Mouse (Mus musculus) natural killer cell, adult 2 months (primary cell): ENCODE data around the gene Usp31.

Source experiments
- DNase-seq, 2 experiments: peaks; one replicate each; pipeline ENCODE4 v3.0.0; 2022; ENCODE audit warnings: low spot score in 2 of 2

The Usp31 gene

DNA sequence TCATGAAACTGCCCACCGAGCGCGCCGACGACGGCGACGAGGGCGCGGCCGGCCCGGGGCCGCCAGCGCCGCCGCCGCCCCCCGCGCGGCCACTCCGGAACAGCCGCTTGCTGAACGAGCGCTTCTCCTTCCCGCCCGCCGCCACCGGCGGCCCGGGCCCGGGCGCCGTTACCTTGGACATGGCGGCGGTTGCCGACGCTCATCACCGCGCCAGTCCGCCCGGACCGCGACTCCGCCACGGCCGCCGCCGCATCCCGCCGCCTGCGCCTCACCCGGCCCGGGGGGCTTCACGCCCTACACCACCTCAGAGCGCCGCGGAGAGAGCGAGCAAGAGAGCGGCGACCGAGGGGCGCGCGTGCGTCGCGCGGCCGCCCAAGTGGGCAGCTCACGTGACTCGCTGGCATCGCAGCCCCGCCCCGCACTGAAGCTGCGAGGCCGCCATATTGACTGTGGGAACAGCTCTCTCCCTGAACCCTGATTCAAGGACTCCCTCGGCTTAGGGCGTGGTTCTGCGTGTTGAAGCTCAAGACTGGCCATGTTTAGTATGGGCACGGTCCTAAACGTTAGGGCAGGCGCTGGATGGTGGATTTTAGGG is at the start of gene Usp31:
TSS of gene Usp31 (minus strand) at position 181 of the 595 bp plus-strand sequence.
- peak; percentile 87 to 92 for DNase-seq

GRCm38 (mm10) chr7:121754748-121755147 is 47.7 kb upstream of the Usp31 start:
- DNase-seq = no peak

DNA sequence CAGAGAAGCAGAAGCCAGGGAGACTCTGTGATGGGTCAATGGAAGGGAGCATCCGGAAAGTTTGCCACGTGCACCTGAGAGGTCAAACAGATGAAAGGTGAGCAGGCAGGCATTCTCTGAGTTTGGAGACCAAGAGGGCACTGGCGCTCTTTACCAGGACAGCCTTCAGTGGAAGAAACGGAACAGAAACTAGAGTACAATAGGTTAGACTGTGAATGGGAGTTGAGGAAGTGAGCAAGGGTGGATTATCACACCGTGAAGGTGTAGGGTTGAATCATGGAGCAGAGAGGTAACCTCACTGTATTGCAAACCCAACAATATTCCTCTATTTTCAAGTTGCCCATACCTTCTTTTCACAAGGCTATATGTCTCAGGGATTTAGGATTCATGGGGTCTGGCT is 43.2 kb upstream of the Usp31 start:
- no peak for DNase-seq

DNA sequence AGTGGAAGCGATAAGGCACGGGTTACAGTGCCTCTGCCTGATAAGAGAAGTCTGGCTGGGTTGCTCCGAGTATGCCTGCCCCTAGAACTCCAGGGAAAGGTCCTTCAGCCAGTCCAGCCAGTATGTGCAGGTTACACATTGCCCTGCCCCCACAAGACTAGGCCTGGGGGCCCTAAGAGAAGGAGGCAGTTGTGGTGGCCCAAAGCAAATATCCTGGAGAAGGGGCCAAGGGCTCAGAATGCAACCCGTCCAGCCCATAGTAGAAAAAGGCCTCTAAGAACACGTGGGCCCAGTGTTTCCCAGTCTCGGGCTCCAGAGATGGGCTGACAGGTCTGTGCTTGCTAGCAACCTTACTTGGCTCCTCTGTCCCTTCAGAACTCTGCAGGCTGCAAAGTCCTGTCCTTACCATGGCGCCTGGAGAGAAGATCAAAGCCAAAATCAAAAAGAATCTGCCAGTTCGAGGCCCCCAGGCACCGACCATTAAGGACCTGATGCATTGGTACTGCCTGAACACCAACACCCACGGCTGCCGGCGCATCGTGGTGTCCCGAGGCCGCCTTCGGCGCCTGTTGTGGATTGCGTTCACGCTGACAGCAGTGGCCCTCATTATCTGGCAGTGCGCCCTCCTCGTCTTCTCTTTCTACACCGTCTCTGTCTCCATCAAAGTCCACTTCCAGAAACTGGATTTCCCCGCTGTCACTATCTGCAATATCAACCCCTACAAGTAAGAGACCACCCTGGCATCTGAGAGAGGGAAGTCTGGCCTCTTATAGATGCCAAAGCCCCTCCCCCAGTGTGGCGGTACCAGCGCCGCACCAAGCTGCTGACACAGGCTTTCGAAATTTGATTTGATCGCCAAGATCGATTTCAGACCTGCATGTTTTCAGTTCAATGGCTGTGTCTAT is 30.7 kb upstream of the Usp31 start:
- DNase-seq = no peak

DNA sequence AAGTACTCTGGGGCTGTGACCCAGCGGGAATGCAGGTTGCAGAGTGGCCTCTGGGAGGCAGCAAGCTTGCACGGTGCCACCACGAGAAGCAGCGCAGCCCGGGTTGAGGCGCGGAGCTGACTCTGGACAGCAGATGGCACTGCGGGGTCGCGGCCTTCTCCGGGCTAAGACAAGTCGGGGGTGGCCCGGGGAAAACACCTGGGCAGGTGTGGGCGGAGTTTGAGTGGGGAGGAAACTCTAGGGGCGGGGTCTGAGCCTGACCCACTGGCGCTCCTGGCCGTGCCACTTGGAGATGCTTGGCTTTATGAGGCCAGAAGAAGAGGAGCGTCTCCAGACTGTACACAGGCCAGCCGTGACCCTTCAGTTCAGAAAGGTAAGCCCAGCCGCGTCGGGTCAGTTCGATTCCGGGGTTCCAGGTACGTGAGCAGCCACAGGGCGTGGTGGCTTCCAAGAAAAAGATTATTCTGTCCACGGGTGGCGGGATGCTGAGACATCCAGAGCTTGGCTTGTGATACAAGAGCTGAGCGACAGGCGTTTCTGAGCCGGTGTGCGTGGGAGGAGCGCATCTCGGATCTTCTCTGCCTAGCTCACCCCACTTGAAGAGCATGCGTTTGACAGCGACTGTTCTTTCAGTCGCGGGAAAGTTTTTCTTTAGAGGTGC is 27.2 kb upstream of the Usp31 start, which contains the start of gene Scnn1g:
TSS of gene Scnn1g (plus strand) at position 309 of the 661 bp plus-strand sequence.
- DNase-seq = peak; percentile 17 to 71

- DNase-seq = no peak
Measured at GRCm38 (mm10) chr7:121730225-121730624, 23.2 kb upstream of the Usp31 start.

GRCm38 (mm10) chr7:121717031-121717430 is 10.0 kb upstream of the Usp31 start:
- DNase-seq = no peak

GRCm38 (mm10) chr7:121711171-121711570 is 4.1 kb upstream of the Usp31 start:
- DNase-seq = no peak

DNA sequence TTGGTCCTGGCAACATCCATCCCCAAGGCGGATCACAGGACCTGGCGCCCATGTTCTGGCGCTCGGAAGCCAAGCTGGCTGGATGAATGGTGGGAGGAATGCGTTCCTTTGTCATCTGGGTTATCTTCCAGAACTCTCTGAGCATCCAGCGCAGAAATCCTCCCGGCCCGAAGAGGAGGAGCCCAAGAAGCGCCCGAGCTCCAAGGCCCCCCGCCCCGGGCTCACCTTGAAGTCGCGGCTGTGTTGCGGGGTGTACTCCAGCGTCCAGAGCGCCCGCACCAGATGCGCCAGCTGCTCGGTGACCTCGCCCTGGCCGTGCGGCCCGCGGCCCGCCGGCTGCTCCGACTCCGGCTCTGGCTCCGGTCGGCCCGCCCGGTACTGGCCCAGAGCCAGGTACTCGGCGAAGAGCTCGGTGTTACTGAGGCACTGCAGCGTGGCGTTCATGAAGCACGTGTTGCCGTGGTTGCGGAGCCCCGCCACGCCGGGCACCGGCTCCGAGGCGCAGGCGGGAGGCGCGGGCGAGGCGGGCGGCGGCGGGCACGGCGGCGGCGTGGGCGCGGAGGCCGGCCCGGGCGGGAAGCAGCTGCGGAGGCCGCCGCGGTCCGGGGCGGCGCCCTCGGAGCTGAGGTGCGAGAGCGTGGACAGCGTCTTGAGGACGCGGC is 511 bp downstream of the Usp31 start:
- peak; percentile 2 to 14 for DNase-seq

- DNase-seq = no peak
Measured at GRCm38 (mm10) chr7:121705051-121705450, 2.0 kb downstream of the Usp31 start.

DNA sequence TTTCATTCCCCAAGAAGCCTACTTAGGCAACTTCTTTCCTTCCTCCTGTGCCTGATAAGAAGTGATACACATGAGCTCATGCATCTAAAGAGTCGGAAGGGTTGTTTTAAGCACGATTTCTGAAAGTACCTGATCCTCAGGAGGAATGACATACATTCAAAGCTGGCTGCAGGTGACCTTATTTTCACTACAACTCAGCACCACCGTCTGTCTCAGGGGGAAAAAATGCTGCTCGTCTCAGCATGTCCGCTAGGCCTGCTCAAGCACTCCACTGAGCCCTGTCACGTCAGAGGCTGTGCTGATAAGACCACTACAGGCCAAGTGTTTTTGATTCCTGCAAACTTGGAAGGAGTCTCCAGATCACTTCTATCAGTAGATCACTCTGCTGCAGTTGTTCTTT is 5.1 kb downstream of the Usp31 start:
- no peak for DNase-seq

- no peak for DNase-seq
Measured at GRCm38 (mm10) chr7:121700480-121700879, 6.6 kb downstream of the Usp31 start.

- DNase-seq = no peak
Measured at GRCm38 (mm10) chr7:121699218-121699617, 7.8 kb downstream of the Usp31 start.

- no peak for DNase-seq
Measured at GRCm38 (mm10) chr7:121697574-121697973, 9.5 kb downstream of the Usp31 start.

GRCm38 (mm10) chr7:121697170-121697569 is 9.9 kb downstream of the Usp31 start:
- no peak for DNase-seq

- no peak for DNase-seq
Measured at GRCm38 (mm10) chr7:121691803-121692202, 15.2 kb downstream of the Usp31 start.

GRCm38 (mm10) chr7:121689338-121689737 is 17.7 kb downstream of the Usp31 start:
- DNase-seq = no peak

- no peak for DNase-seq
Measured at GRCm38 (mm10) chr7:121685140-121685984, 21.7 kb downstream of the Usp31 start.

DNA sequence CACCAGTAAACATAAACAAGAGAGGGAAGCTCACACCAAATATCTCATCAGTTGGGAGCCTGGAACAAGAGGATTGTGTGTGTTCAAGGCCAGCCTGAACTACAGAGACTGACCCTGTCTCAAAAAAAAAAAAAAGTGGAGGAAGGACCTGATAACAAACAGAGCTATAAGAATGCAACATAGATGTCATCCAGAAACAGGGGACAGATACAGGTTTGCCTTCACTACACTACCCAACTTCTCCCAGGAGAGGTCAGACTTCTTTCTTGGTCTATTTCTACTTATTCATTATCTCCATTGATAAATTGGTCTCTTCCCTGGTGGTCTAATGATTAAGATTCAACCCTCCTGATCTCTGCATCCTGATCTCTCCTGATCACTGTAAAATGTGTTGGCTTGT is 25.9 kb downstream of the Usp31 start:
- DNase-seq = no peak

DNA sequence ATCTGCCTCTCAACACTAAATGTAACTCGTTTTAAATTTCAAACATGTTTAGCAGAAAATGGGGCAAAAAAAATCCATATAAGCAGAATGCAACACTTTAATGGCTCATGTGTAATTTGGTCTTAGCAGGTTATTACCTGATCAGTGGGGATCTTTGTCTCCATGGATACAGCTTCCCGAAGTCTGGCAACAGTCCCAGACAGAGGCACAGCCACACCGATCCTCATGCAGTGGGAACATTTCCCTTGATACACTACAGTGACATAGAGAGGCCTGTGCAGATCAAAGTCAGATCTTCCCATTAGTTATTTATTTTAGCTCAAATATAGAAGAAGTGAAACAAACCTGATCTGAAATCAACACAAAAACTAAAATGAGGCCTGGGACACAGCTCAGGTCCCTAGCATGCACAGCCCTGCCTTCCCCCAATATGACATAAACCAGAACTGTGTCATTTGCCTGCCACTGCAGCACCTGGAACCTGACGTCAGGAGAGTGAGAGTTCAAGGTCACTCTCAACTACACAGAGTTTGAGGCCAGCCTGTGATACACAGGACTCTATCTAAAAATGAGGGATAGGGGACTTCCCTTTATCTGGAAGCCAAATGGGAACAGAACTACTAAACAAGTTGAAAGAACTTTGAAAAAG is 29.8 kb downstream of the Usp31 start:
- DNase-seq = no peak

DNA sequence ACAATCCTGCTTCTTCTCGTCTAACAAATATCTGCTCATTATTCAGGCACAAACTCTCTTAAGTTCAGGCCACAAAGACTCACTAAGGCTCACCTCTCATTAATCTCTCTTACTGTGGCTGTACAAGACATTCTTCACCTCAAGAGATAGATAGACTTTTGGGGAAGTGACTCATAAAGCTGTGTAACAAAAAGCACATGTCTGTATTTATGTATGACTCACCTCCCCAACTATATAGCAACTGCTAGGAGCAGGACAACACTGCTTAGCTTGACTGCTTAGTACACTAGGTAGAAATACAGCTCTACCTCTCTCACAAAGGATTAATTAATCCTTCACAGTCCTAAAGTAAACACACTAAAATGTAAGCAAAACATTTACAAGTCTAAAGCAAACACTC is 46.3 kb downstream of the Usp31 start:
- no peak for DNase-seq
